In genomic region chr2:68796011-68796775, GRCm38 (mm10) we compare ENCODE assay signal across 15 mouse cellular contexts.
DNase-seq lines count a peak whose midpoint lies in the region; ATAC-seq and TF ChIP-seq lines count a peak whose summit lies in the region.
"Had no signal": no experiment of that assay in that cellular context is flagged by ENCODE, and none has a peak within 500 bp of the region (broad histone marks: within the 10 kb centered on the region; RNA-seq: fewer than 3 reads in every experiment).

No protein-coding gene starts in this region.

- ATAC-seq in kidney, postnatal 0 days (replicated peaks; ENCODE audit: low FRiP score, low read depth): no peak
- ATAC-seq in granulocyte monocyte progenitor cell, adult 5-6 weeks (replicated peaks; ENCODE audit: poor library complexity, severe bottlenecking): peak; percentile 83
- peak; percentile 79 for ATAC-seq in megakaryocyte, adult 5-6 weeks (ENCODE audit: poor library complexity, severe bottlenecking)
- ATAC-seq: midbrain, embryonic 16.5 days had no signal

- no peaks in the 10 kb centered on the region for H3K9me3 ChIP-seq in kidney, postnatal 0 days (replicated peaks; ENCODE audit: low read length)
- H3K9me3 ChIP-seq: embryonic facial prominence, embryonic 12.5 days; heart, embryonic 12.5 days; neural tube, embryonic 13.5 days had no signal

- TF ChIP-seq CTCF in kidney, postnatal 0 days (IDR thresholded peaks at IDR 0.05; ENCODE audit: low read depth): no peak
- TF ChIP-seq CTCF in kidney, adult 2 months (conservative IDR thresholded peaks at IDR 0.05; ENCODE audit: insufficient read depth, insufficient read length, low read depth, low read length): no peak
- TF ChIP-seq CTCF in cerebellum, adult 2 months (IDR thresholded peaks at IDR 0.05; ENCODE audit: borderline replicate concordance, insufficient read depth, low read depth, low read length): no peak

- no peak overlapping the region for H3K9ac ChIP-seq in kidney, postnatal 0 days (ENCODE audit: low read depth, low read length)
- H3K9ac ChIP-seq: embryonic facial prominence, embryonic 12.5 days; heart, embryonic 12.5 days; neural tube, embryonic 13.5 days had no signal

- 0 out of 2 replicates have a peak, but pooled peaks cover 8% of the 10 kb centered on the region for H3K4me1 ChIP-seq in kidney, postnatal 0 days (replicated peaks; ENCODE audit: insufficient read depth, low read length)
- H3K4me1 ChIP-seq in kidney, adult 2 months (ENCODE audit: control insufficient read depth, insufficient read depth, low read length): peaks cover 9% of the 10 kb centered on the region; the same call in 1 of the 2 replicates
- H3K4me1 ChIP-seq in cerebellum, adult 2 months (ENCODE audit: control insufficient read depth, insufficient read depth, low read length): no peaks in the 10 kb centered on the region
- H3K4me1 ChIP-seq: embryonic facial prominence, embryonic 12.5 days; heart, embryonic 12.5 days had no signal

- no peak overlapping the region for H3K27ac ChIP-seq in kidney, postnatal 0 days
- no peak overlapping the region for H3K27ac ChIP-seq in kidney, adult 2 months (ENCODE audit: insufficient read depth, low read depth, low read length)
- no peak overlapping the region for H3K27ac ChIP-seq in cerebellum, adult 2 months (ENCODE audit: insufficient read depth, low read length)
- H3K27ac ChIP-seq: embryonic facial prominence, embryonic 12.5 days; neural tube, embryonic 13.5 days had no signal

- peak; percentile 46 for DNase-seq in kidney, postnatal 0 days (ENCODE audit: low spot score)
- no peak for DNase-seq in kidney, adult 2 months
- peak; percentile 69 for DNase-seq in NIH3T3 (ENCODE audit: low read depth)
- no peak for DNase-seq in thymus, adult 18-20 months
- DNase-seq in cerebellum, adult 2 months: no peak
- DNase-seq in right cerebral cortex, adult 18-20 months: no peak
- DNase-seq: cerebellum, postnatal 25 days; gastrocnemius, postnatal 10 days; heart, postnatal 4 days had no signal

- no peak for TF ChIP-seq POLR2A in kidney, adult 2 months (IDR thresholded peaks at IDR 0.05; ENCODE audit: low read depth, low read length)
- TF ChIP-seq POLR2A in cerebellum, adult 2 months (IDR thresholded peaks at IDR 0.05; ENCODE audit: borderline replicate concordance, insufficient read depth, low read length): no peak

- no peaks in the 10 kb centered on the region for H3K36me3 ChIP-seq in kidney, postnatal 0 days (ENCODE audit: insufficient read depth, low read length)
- H3K36me3 ChIP-seq in kidney, adult 2 months (ENCODE audit: control insufficient read depth, insufficient read depth, low read length): no peaks in the 10 kb centered on the region
- H3K36me3 ChIP-seq: embryonic facial prominence, embryonic 12.5 days; heart, embryonic 12.5 days; neural tube, embryonic 13.5 days had no signal

- WGBS in kidney, postnatal 0 days: 57% methylated on average over 10 of the region's 10 CpGs
- 68% methylated on average over 10 of the region's 10 CpGs for WGBS in kidney, adult 2 months
- WGBS in cerebellum, adult 2 months: 92% methylated on average over 10 of the region's 10 CpGs

- H3K4me2 ChIP-seq in kidney, postnatal 0 days (ENCODE audit: low read length): no peak overlapping the region
- H3K4me2 ChIP-seq: embryonic facial prominence, embryonic 12.5 days; heart, embryonic 12.5 days; neural tube, embryonic 13.5 days had no signal

- H3K27me3 ChIP-seq in kidney, postnatal 0 days (ENCODE audit: insufficient read depth, low read length): no peaks in the 10 kb centered on the region
- H3K27me3 ChIP-seq in kidney, adult 2 months (replicated peaks; ENCODE audit: control insufficient read depth, insufficient read depth, low read length): no peaks in the 10 kb centered on the region
- no peaks in the 10 kb centered on the region for H3K27me3 ChIP-seq in cerebellum, adult 2 months (ENCODE audit: control insufficient read depth, insufficient read depth, low read length)
- H3K27me3 ChIP-seq: embryonic facial prominence, embryonic 12.5 days; heart, embryonic 12.5 days; neural tube, embryonic 13.5 days had no signal

- H3K4me3 ChIP-seq in kidney, postnatal 0 days (replicated peaks; ENCODE audit: low read depth, low read length): no peak overlapping the region
- H3K4me3 ChIP-seq in kidney, adult 2 months (ENCODE audit: insufficient read depth, low read depth, low read length): no peak overlapping the region
- H3K4me3 ChIP-seq in cerebellum, adult 2 months (replicated peaks; ENCODE audit: insufficient read depth, low read depth, low read length): no peak overlapping the region
- H3K4me3 ChIP-seq: embryonic facial prominence, embryonic 12.5 days; heart, embryonic 12.5 days; neural tube, embryonic 13.5 days had no signal

Comparison
In these comparisons a context has a peak if more than half of its experiments do, and no peak if none do; other contexts are left out.
1. DNase-seq: peak in kidney, postnatal 0 days (single experiment) and NIH3T3 (single experiment); none in kidney, adult 2 months (single experiment), thymus, adult 18-20 months (0 of 2), cerebellum, adult 2 months (0 of 2) and right cerebral cortex, adult 18-20 months (single experiment).